Mouse (Mus musculus): ENCODE results near the gene Olfr812. TPM values are rescaled to one million over a fixed set of nuclear protein-coding genes. Genes with fewer than 3 reads are reported as not detected.
"Not testable (repeated sequence)": the region's sequence is repeated elsewhere in the genome, so short reads cannot be mapped to it uniquely, and the experiment has no call there.

The Olfr812 gene
- polyA plus RNA-seq (2012; fragmentation: generic; extraction: Trizol) = not detected
- long read RNA-seq, experiment 1 = 0 reads
- long read RNA-seq, experiment 2 = 0 reads

GRCm38 (mm10) chr10:129845994-129846393 lies at the start of gene Olfr812:
Olfr812 (minus strand) TSS chr10:129846094.
- Histone ChIP-seq H3K36me3 (ENCODE audit: control insufficient read depth, insufficient read depth) (no peaks in the 10 kb centered on the region), H3K27me3 (ENCODE audit: control insufficient read depth, insufficient read depth, insufficient read length) (no peaks in the 10 kb centered on the region), H3ac (ENCODE audit: control insufficient read depth, insufficient read length, low read depth) (no peak within 1 kb of the TSS), H3K79me3 (ENCODE audit: low read depth) (no peaks in the 10 kb centered on the region), H3K4me3 (ENCODE audit: insufficient read depth, poor library complexity, severe bottlenecking) (no peak within 1 kb of the TSS), H3K79me2 (ENCODE audit: control insufficient read depth, insufficient read depth) (no peaks in the 10 kb centered on the region)
- TF ChIP-seq CTCF (IDR thresholded peaks at IDR 0.05; ENCODE audit: control insufficient read depth, insufficient read depth, insufficient read length) (no peak), FOSL1 (IDR thresholded peaks at IDR 0.05; ENCODE audit: insufficient read depth, low read length, poor library complexity, severe bottlenecking) (no peak), USF1 (IDR thresholded peaks at IDR 0.05; ENCODE audit: low read depth) (no peak), MAX (IDR thresholded peaks at IDR 0.05) (no peak), CEBPB (IDR thresholded peaks at IDR 0.05; ENCODE audit: low read depth) (no peak), MYOD1 (IDR thresholded peaks at IDR 0.05; ENCODE audit: control insufficient read depth, insufficient read length, low read depth) (no peak), MYOG (IDR thresholded peaks at IDR 0.05; ENCODE audit: control insufficient read depth, extremely low read depth, insufficient read length) (no peak)

- TF ChIP-seq CTCF (IDR thresholded peaks at IDR 0.05; ENCODE audit: control insufficient read depth, insufficient read depth, insufficient read length) (no peak), USF1 (IDR thresholded peaks at IDR 0.05; ENCODE audit: low read depth) (no peak), MYOG (IDR thresholded peaks at IDR 0.05; ENCODE audit: control insufficient read depth, extremely low read depth, insufficient read length) (no peak), CEBPB (IDR thresholded peaks at IDR 0.05; ENCODE audit: low read depth) (no peak), MAX (IDR thresholded peaks at IDR 0.05) (no peak), FOSL1 (IDR thresholded peaks at IDR 0.05; ENCODE audit: insufficient read depth, low read length, poor library complexity, severe bottlenecking) (no peak), MYOD1 (IDR thresholded peaks at IDR 0.05; ENCODE audit: control insufficient read depth, insufficient read length, low read depth) (no peak)
- no peaks in the 10 kb centered on the region for H3K27me3 ChIP-seq (ENCODE audit: control insufficient read depth, insufficient read depth, insufficient read length)
- H3ac ChIP-seq (ENCODE audit: control insufficient read depth, insufficient read length, low read depth) = no peak overlapping the region
- H3K79me3 ChIP-seq (ENCODE audit: low read depth) = no peaks in the 10 kb centered on the region
- H3K4me3 ChIP-seq (ENCODE audit: insufficient read depth, poor library complexity, severe bottlenecking) = no peak overlapping the region
- no peaks in the 10 kb centered on the region for H3K36me3 ChIP-seq (ENCODE audit: control insufficient read depth, insufficient read depth)
- no peaks in the 10 kb centered on the region for H3K79me2 ChIP-seq (ENCODE audit: control insufficient read depth, insufficient read depth)
Observed at GRCm38 (mm10) chr10:129885934-129886333, 40.0 kb upstream of the Olfr812 start.

GRCm38 (mm10) chr10:129885496-129885895 lies 39.6 kb upstream of the Olfr812 start:
- H3K36me3 ChIP-seq (ENCODE audit: control insufficient read depth, insufficient read depth); H3K79me2 ChIP-seq (ENCODE audit: control insufficient read depth, insufficient read depth); H3K27me3 ChIP-seq (ENCODE audit: control insufficient read depth, insufficient read depth, insufficient read length); H3ac ChIP-seq (ENCODE audit: control insufficient read depth, insufficient read length, low read depth); H3K79me3 ChIP-seq (ENCODE audit: low read depth); H3K4me3 ChIP-seq (ENCODE audit: insufficient read depth, poor library complexity, severe bottlenecking): not testable (repeated sequence)

GRCm38 (mm10) chr10:129879751-129880150 lies 33.9 kb upstream of the Olfr812 start, which contains the start of gene Olfr814:
Olfr814 (minus strand) TSS chr10:129879851.
- H3K79me2 ChIP-seq (ENCODE audit: control insufficient read depth, insufficient read depth); H3K27me3 ChIP-seq (ENCODE audit: control insufficient read depth, insufficient read depth, insufficient read length); H3ac ChIP-seq (ENCODE audit: control insufficient read depth, insufficient read length, low read depth); H3K4me3 ChIP-seq (ENCODE audit: insufficient read depth, poor library complexity, severe bottlenecking); H3K79me3 ChIP-seq (ENCODE audit: low read depth); H3K36me3 ChIP-seq (ENCODE audit: control insufficient read depth, insufficient read depth): not testable (repeated sequence)

GRCm38 (mm10) chr10:129855067-129855466 lies 9.2 kb upstream of the Olfr812 start, which contains the start of gene Olfr813:
Olfr813 (plus strand) TSS chr10:129855367.
- Histone ChIP-seq H3K36me3 (ENCODE audit: control insufficient read depth, insufficient read depth) (no peaks in the 10 kb centered on the region), H3K79me3 (ENCODE audit: low read depth) (no peaks in the 10 kb centered on the region), H3ac (ENCODE audit: control insufficient read depth, insufficient read length, low read depth) (no peak within 1 kb of the TSS), H3K27me3 (ENCODE audit: control insufficient read depth, insufficient read depth, insufficient read length) (no peaks in the 10 kb centered on the region), H3K79me2 (ENCODE audit: control insufficient read depth, insufficient read depth) (no peaks in the 10 kb centered on the region), H3K4me3 (ENCODE audit: insufficient read depth, poor library complexity, severe bottlenecking) (no peak within 1 kb of the TSS)
- no peak for TF ChIP-seq FOSL1 (IDR thresholded peaks at IDR 0.05; ENCODE audit: insufficient read depth, low read length, poor library complexity, severe bottlenecking)
- no peak for TF ChIP-seq MYOG (IDR thresholded peaks at IDR 0.05; ENCODE audit: control insufficient read depth, extremely low read depth, insufficient read length)
- no peak for TF ChIP-seq MYOD1 (IDR thresholded peaks at IDR 0.05; ENCODE audit: control insufficient read depth, insufficient read length, low read depth)
- TF ChIP-seq MAX (IDR thresholded peaks at IDR 0.05) = no peak
- no peak for TF ChIP-seq USF1 (IDR thresholded peaks at IDR 0.05; ENCODE audit: low read depth)
- TF ChIP-seq CEBPB (IDR thresholded peaks at IDR 0.05; ENCODE audit: low read depth) = no peak
- TF ChIP-seq CTCF (IDR thresholded peaks at IDR 0.05; ENCODE audit: control insufficient read depth, insufficient read depth, insufficient read length) = no peak

- H3K27me3 ChIP-seq (ENCODE audit: control insufficient read depth, insufficient read depth, insufficient read length) = no peaks in the 10 kb centered on the region
- TF ChIP-seq MAX (IDR thresholded peaks at IDR 0.05) (no peak), USF1 (IDR thresholded peaks at IDR 0.05; ENCODE audit: low read depth) (no peak), FOSL1 (IDR thresholded peaks at IDR 0.05; ENCODE audit: insufficient read depth, low read length, poor library complexity, severe bottlenecking) (no peak), MYOG (IDR thresholded peaks at IDR 0.05; ENCODE audit: control insufficient read depth, extremely low read depth, insufficient read length) (no peak), MYOD1 (IDR thresholded peaks at IDR 0.05; ENCODE audit: control insufficient read depth, insufficient read length, low read depth) (no peak), CTCF (IDR thresholded peaks at IDR 0.05; ENCODE audit: control insufficient read depth, insufficient read depth, insufficient read length) (no peak), CEBPB (IDR thresholded peaks at IDR 0.05; ENCODE audit: low read depth) (no peak)
- H3K79me3 ChIP-seq (ENCODE audit: low read depth) = no peaks in the 10 kb centered on the region
- no peaks in the 10 kb centered on the region for H3K79me2 ChIP-seq (ENCODE audit: control insufficient read depth, insufficient read depth)
- H3K36me3 ChIP-seq (ENCODE audit: control insufficient read depth, insufficient read depth) = no peaks in the 10 kb centered on the region
- H3ac ChIP-seq (ENCODE audit: control insufficient read depth, insufficient read length, low read depth) = no peak overlapping the region
- no peak overlapping the region for H3K4me3 ChIP-seq (ENCODE audit: insufficient read depth, poor library complexity, severe bottlenecking)
Observed at GRCm38 (mm10) chr10:129847343-129847742, 1.4 kb upstream of the Olfr812 start.
